In genomic region chr19:38023603-38024002, GRCm38 (mm10) we compare ENCODE assay signal across 22 mouse cellular contexts. TPM values are rescaled to one million over a fixed set of nuclear protein-coding genes. Genes with fewer than 3 reads are reported as not detected.
DNase-seq lines count a peak whose midpoint lies in the region; ATAC-seq and TF ChIP-seq lines count a peak whose summit lies in the region.
"Had no signal": no experiment of that assay in that cellular context is flagged by ENCODE, and none has a peak within 500 bp of the region (broad histone marks: within the 10 kb centered on the region; RNA-seq: fewer than 3 reads in every experiment).

No protein-coding gene starts in this region.

- TF ChIP-seq POLR2A in bone marrow macrophage, adult 2 months (IDR thresholded peaks at IDR 0.05; ENCODE audit: borderline replicate concordance, low read depth, low read length) = no peak

- TF ChIP-seq CTCF in bone marrow macrophage, adult 2 months (IDR thresholded peaks at IDR 0.05; ENCODE audit: low read depth, low read length) = no peak

- H3K9ac ChIP-seq in kidney, embryonic 15.5 days = no peak overlapping the region
- H3K9ac ChIP-seq in midbrain, embryonic 16.5 days (ENCODE audit: low read depth, low read length) = no peak overlapping the region
- H3K9ac ChIP-seq: hindbrain, embryonic 15.5 days had no signal

- no peak overlapping the region for H3K4me3 ChIP-seq in kidney, embryonic 15.5 days (replicated peaks)
- no peak overlapping the region for H3K4me3 ChIP-seq in bone marrow macrophage, adult 2 months (ENCODE audit: insufficient read depth, low read length)
- no peak overlapping the region for H3K4me3 ChIP-seq in midbrain, embryonic 16.5 days (ENCODE audit: low read depth, low read length)
- H3K4me3 ChIP-seq: embryonic facial prominence, embryonic 10.5 days; erythroblast, embryonic 14.5 days; forebrain, embryonic 10.5 days; gastrocnemius, adult 2 months; hindbrain, embryonic 10.5 days; hindbrain, embryonic 15.5 days had no signal

- no peaks in the 10 kb centered on the region for H3K27me3 ChIP-seq in kidney, embryonic 15.5 days
- H3K27me3 ChIP-seq in midbrain, embryonic 16.5 days (ENCODE audit: control insufficient read depth, insufficient read depth, low read depth, low read length) = no peaks in the 10 kb centered on the region
- H3K27me3 ChIP-seq: hindbrain, embryonic 15.5 days; Patski had no signal

- H3K9me3 ChIP-seq in kidney, embryonic 15.5 days (replicated peaks) = no peaks in the 10 kb centered on the region
- H3K9me3 ChIP-seq in midbrain, embryonic 16.5 days (replicated peaks; ENCODE audit: control insufficient read depth, low read length, poor library complexity, severe bottlenecking) = no peaks in the 10 kb centered on the region
- H3K9me3 ChIP-seq: embryonic facial prominence, embryonic 10.5 days; forebrain, embryonic 10.5 days; G1E; hindbrain, embryonic 10.5 days; hindbrain, embryonic 15.5 days had no signal

- no peaks in the 10 kb centered on the region for H3K36me3 ChIP-seq in kidney, embryonic 15.5 days
- H3K36me3 ChIP-seq in midbrain, embryonic 16.5 days (ENCODE audit: control insufficient read depth, insufficient read depth, low read length) = no peaks in the 10 kb centered on the region
- H3K36me3 ChIP-seq: embryonic facial prominence, embryonic 10.5 days; forebrain, embryonic 10.5 days; G1E; hindbrain, embryonic 10.5 days; hindbrain, embryonic 15.5 days had no signal

- peaks cover 45% of the 10 kb centered on the region for H3K4me1 ChIP-seq in kidney, embryonic 15.5 days
- H3K4me1 ChIP-seq in bone marrow macrophage, adult 2 months (ENCODE audit: control insufficient read depth, insufficient read depth, low read length) = peaks cover 72% of the 10 kb centered on the region
- no peaks in the 10 kb centered on the region for H3K4me1 ChIP-seq in midbrain, embryonic 16.5 days (ENCODE audit: control insufficient read depth, insufficient read depth, low read length)
- H3K4me1 ChIP-seq: hindbrain, embryonic 15.5 days had no signal

- no peak overlapping the region for H3K4me2 ChIP-seq in kidney, embryonic 15.5 days
- H3K4me2 ChIP-seq in midbrain, embryonic 16.5 days (ENCODE audit: low read length) = no peak overlapping the region
- H3K4me2 ChIP-seq: hindbrain, embryonic 15.5 days had no signal

- H3K27ac ChIP-seq in kidney, embryonic 15.5 days = peak overlapping the region; percentile 15; the same call in 1 of the 2 replicates
- H3K27ac ChIP-seq in bone marrow macrophage, adult 2 months (ENCODE audit: insufficient read depth, low read depth, low read length) = peak overlapping the region; percentile 95
- no peak overlapping the region for H3K27ac ChIP-seq in midbrain, embryonic 16.5 days (ENCODE audit: low read length)
- H3K27ac ChIP-seq: embryonic facial prominence, embryonic 10.5 days; forebrain, embryonic 10.5 days; hindbrain, embryonic 10.5 days; hindbrain, embryonic 15.5 days had no signal

- no peak for DNase-seq in kidney, adult 9 months
- DNase-seq in Muller cell, postnatal 12 days (ENCODE audit: inconsistent ontology term) = peak; percentile 81
- no peak for DNase-seq in lung, postnatal 14 days
- DNase-seq: adrenal gland, postnatal 14 days; B cell, adult 2 months; cerebellum, adult 2 months; cerebellum, postnatal 10 days; gastrocnemius, adult 2 months; gastrocnemius, postnatal 25 days had no signal

- 64% methylated on average over 4 of the region's 4 CpGs for WGBS in kidney, embryonic 15.5 days
- WGBS in midbrain, embryonic 16.5 days = 24% methylated on average over 4 of the region's 4 CpGs

- ATAC-seq in kidney, embryonic 15.5 days (replicated peaks; ENCODE audit: low FRiP score) = no peak
- ATAC-seq in midbrain, embryonic 16.5 days = no peak
- ATAC-seq: activated CD4-positive, CD25-positive, alpha-beta regulatory T cell, adult 4 months; CD4-positive, CD25-positive, alpha-beta regulatory T cell, adult 4 months; forebrain, embryonic 14.5 days; Patski had no signal

RNA-seq across cellular contexts. Expression of gene Myof, which starts 19.8 kb away (rescaled TPM):
- 13.6 and 16.5 TPM in 2 replicates for polyA plus RNA-seq in kidney, embryonic 15.5 days (2015; fragmentation: Nextera tagmentation; extraction: Ambion mirVana)
- 156 and 160 TPM in 2 replicates for polyA plus RNA-seq in bone marrow macrophage, adult 2 months (2012; ENCODE audit: insufficient read depth, insufficient read length, missing spikeins)
- 1.4 and 1.9 TPM in 2 replicates for polyA plus RNA-seq in midbrain, embryonic 16.5 days (2015; fragmentation: Nextera tagmentation; extraction: Ambion mirVana)
- polyA plus RNA-seq: erythroblast, embryonic 14.5 days; G1E had no signal

RNA-seq across cellular contexts. Expression of gene Cep55, which starts 31.2 kb away (rescaled TPM):
- polyA plus RNA-seq in kidney, embryonic 15.5 days (2015; fragmentation: Nextera tagmentation; extraction: Ambion mirVana) = 29.6 and 30.0 TPM in 2 replicates
- polyA plus RNA-seq in bone marrow macrophage, adult 2 months (2012; ENCODE audit: insufficient read depth, insufficient read length, missing spikeins) = 21.0 and 23.2 TPM in 2 replicates
- polyA plus RNA-seq in midbrain, embryonic 16.5 days (2015; fragmentation: Nextera tagmentation; extraction: Ambion mirVana) = 2.8 and 4.1 TPM in 2 replicates
- polyA plus RNA-seq: erythroblast, embryonic 14.5 days had no signal
